In the genomic region with DNA sequence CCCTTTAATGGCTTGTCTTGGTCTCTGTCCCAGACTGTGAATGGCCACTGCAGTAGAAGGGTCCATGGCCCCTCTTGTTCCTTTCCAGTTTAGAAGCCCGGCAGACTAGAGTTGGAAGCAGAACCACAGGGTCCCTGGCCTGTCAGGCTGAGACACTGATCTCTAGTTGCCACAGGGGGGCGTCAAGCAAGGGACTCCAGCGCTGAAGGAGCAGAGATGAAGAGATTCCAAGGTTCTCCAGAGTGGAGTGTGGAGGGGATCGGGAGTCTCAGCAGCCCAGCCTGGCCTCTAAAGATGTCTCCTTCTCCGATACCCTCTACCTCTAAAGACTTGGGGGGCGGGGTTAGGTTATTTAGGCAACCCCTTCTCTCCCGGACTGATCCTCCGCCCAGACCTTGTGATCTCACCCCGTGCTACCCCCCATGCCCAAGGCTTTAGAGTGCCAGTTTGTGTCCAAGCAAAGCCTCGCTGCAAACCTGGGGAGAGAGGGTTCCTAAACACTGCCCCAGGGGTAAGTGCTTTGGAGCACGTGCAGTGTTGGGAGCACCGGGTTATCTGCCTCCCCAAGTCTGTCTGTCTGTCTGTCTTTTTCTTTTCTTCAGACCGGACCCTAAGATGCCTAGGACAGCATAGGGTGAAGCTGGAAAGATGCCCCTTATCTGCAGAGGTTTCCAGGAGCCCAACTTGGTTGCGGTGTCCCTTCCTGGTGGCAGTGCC, we compare ENCODE assay signal across 7 mouse cellular contexts. TPM values are rescaled to one million over a fixed set of nuclear protein-coding genes. Genes with fewer than 3 reads are reported as not detected.
DNase-seq lines count a peak whose midpoint lies in the region; ATAC-seq and TF ChIP-seq lines count a peak whose summit lies in the region.

No protein-coding gene starts in this region.

- H3K4me3 ChIP-seq in left cerebral cortex, adult 2 months = peak overlapping the region; percentile 24; the same call in 1 of the 2 replicates
- peak overlapping the region; percentile 45 for H3K4me3 ChIP-seq in embryonic facial prominence, embryonic 11.5 days (ENCODE audit: low read depth, low read length)
- H3K4me3 ChIP-seq in hindbrain, embryonic 16.5 days (ENCODE audit: low read length) = peak overlapping the region; percentile 62
- H3K4me3 ChIP-seq in midbrain, postnatal 0 days (ENCODE audit: low read depth, low read length) = peak overlapping the region; percentile 63

- peak; percentile 55 for TF ChIP-seq CTCF in left cerebral cortex, adult 2 months (IDR thresholded peaks at IDR 0.05)
- peak; percentile 79 for TF ChIP-seq CTCF in midbrain, postnatal 0 days (IDR thresholded peaks at IDR 0.05)

- intact Hi-C loops in left cerebral cortex, adult 2 months (cut with DNase I) = no loop called here

- peak overlapping the region; percentile 98 for H3K4me2 ChIP-seq in embryonic facial prominence, embryonic 11.5 days (ENCODE audit: low read depth, low read length)
- H3K4me2 ChIP-seq in hindbrain, embryonic 16.5 days (ENCODE audit: low read length) = peak overlapping the region; percentile 96
- H3K4me2 ChIP-seq in midbrain, postnatal 0 days (ENCODE audit: low read depth, low read length, poor library complexity, severe bottlenecking) = peak overlapping the region; percentile 68

- WGBS in embryonic facial prominence, embryonic 11.5 days = 4% methylated on average over 14 of the region's 14 CpGs
- 2% methylated on average over 14 of the region's 14 CpGs for WGBS in hindbrain, embryonic 16.5 days
- WGBS in midbrain, postnatal 0 days = 5% methylated on average over 14 of the region's 14 CpGs

- H3K27me3 ChIP-seq in embryonic facial prominence, embryonic 11.5 days (ENCODE audit: control insufficient read depth, insufficient read depth, low read length) = peaks cover 34% of the 10 kb centered on the region
- H3K27me3 ChIP-seq in hindbrain, embryonic 16.5 days (replicated peaks; ENCODE audit: control insufficient read depth, insufficient read depth, low read length) = peaks cover 39% of the 10 kb centered on the region
- H3K27me3 ChIP-seq in midbrain, postnatal 0 days (ENCODE audit: insufficient read depth, low read length) = peaks cover 11% of the 10 kb centered on the region; the same call in 1 of the 2 replicates

- peak in 1 of 2 experiments; percentile 40 for DNase-seq in left cerebral cortex, adult 2 months (ENCODE audit: extremely low spot score in 1 of 2, low spot score in 2 of 2)
- no peak for DNase-seq in left cerebral cortex, adult 8-10 months (ENCODE audit: low spot score in 2 of 2)
- peak; percentile 61 for DNase-seq in embryonic facial prominence, embryonic 11.5 days (ENCODE audit: low spot score)
- peak; percentile 78 for DNase-seq in midbrain, postnatal 0 days (ENCODE audit: low spot score)
- DNase-seq in cerebellum, adult 18-20 months = no peak
- DNase-seq in adrenal gland, adult 2 months = no peak

- no peak overlapping the region for H3K27ac ChIP-seq in left cerebral cortex, adult 2 months
- H3K27ac ChIP-seq in embryonic facial prominence, embryonic 11.5 days (replicated peaks; ENCODE audit: low read depth, low read length) = no peak overlapping the region
- no peak overlapping the region; the same call in 1 of the 2 replicates for H3K27ac ChIP-seq in hindbrain, embryonic 16.5 days (ENCODE audit: low read depth, low read length)
- H3K27ac ChIP-seq in midbrain, postnatal 0 days (ENCODE audit: low read depth, low read length) = no peak overlapping the region

- no peak for ATAC-seq in embryonic facial prominence, embryonic 11.5 days (replicated peaks; ENCODE audit: insufficient number of reproducible peaks, low FRiP score, low TSS enrichment, low read depth)
- ATAC-seq in hindbrain, embryonic 16.5 days = 0 out of 2 replicates have a peak, but pooled peaks have one; percentile 9
- ATAC-seq in midbrain, postnatal 0 days (ENCODE audit: low FRiP score) = 0 out of 2 replicates have a peak, but pooled peaks have one; percentile 4

- no peaks in the 10 kb centered on the region for H3K9me3 ChIP-seq in embryonic facial prominence, embryonic 11.5 days (replicated peaks; ENCODE audit: control insufficient read depth, low read length)
- H3K9me3 ChIP-seq in hindbrain, embryonic 16.5 days (ENCODE audit: control insufficient read depth, low read length) = no peaks in the 10 kb centered on the region
- H3K9me3 ChIP-seq in midbrain, postnatal 0 days (ENCODE audit: low read length) = no peaks in the 10 kb centered on the region

- H3K4me1 ChIP-seq in embryonic facial prominence, embryonic 11.5 days (ENCODE audit: control insufficient read depth, insufficient read depth, low read length) = peaks cover 17% of the 10 kb centered on the region
- H3K4me1 ChIP-seq in hindbrain, embryonic 16.5 days (ENCODE audit: control insufficient read depth, insufficient read depth, low read depth, low read length) = peaks cover 29% of the 10 kb centered on the region
- peaks cover 5% of the 10 kb centered on the region; the same call in 1 of the 2 replicates for H3K4me1 ChIP-seq in midbrain, postnatal 0 days (ENCODE audit: insufficient read depth, low read length)

- no peak overlapping the region for H3K9ac ChIP-seq in embryonic facial prominence, embryonic 11.5 days (replicated peaks; ENCODE audit: low read length)
- peak overlapping the region; percentile 73 for H3K9ac ChIP-seq in hindbrain, embryonic 16.5 days (ENCODE audit: low read depth, low read length)
- peak overlapping the region; percentile 77 for H3K9ac ChIP-seq in midbrain, postnatal 0 days (replicated peaks; ENCODE audit: low read length, poor library complexity, severe bottlenecking)

- no peaks in the 10 kb centered on the region for H3K36me3 ChIP-seq in embryonic facial prominence, embryonic 11.5 days (replicated peaks; ENCODE audit: control insufficient read depth, insufficient read depth, low read depth, low read length)
- no peaks in the 10 kb centered on the region for H3K36me3 ChIP-seq in hindbrain, embryonic 16.5 days (ENCODE audit: control insufficient read depth, insufficient read depth, low read length)
- H3K36me3 ChIP-seq in midbrain, postnatal 0 days (ENCODE audit: insufficient read depth, low read length) = no peaks in the 10 kb centered on the region

RNA-seq across cellular contexts. Expression of a gene that starts 2.7 kb away (rescaled TPM):
- 1 to 10 TPM; 4.9 to 5.2 TPM for total RNA-seq in left cerebral cortex, adult 2 months (2021)
- 1 to 10 TPM; 4.8 to 5.7 (median 5.1) TPM for total RNA-seq in left cerebral cortex, adult 8-10 months (2022)
- polyA plus RNA-seq in embryonic facial prominence, embryonic 11.5 days (2014; fragmentation: Nextera tagmentation; extraction: Ambion mirVana) = 1.8 and 2.6 TPM in 2 replicates
- polyA plus RNA-seq in hindbrain, embryonic 16.5 days (2015; fragmentation: Nextera tagmentation; extraction: Ambion mirVana) = 2.5 and 3.8 TPM in 2 replicates
- total RNA-seq in midbrain, postnatal 0 days (2014; rRNA removed) = 24.1 and 26.5 TPM in 2 replicates
- polyA plus RNA-seq in midbrain, postnatal 0 days (2015; fragmentation: Nextera tagmentation; extraction: Ambion mirVana) = 1.9 and 2.4 TPM in 2 replicates
- total RNA-seq in adrenal gland, adult 2 months (2021) = 1 to 10 TPM; 6.1 to 9.5 TPM
- polyA plus RNA-seq in adrenal gland, adult 2 months (2012; rRNA removed) = 11.8 and 17.0 TPM in 2 replicates

RNA-seq across cellular contexts. Expression of a gene that starts 36.8 kb away (rescaled TPM):
- total RNA-seq in left cerebral cortex, adult 2 months (2021) = 1 to 10 TPM; 4.7 to 4.9 TPM
- total RNA-seq in left cerebral cortex, adult 8-10 months (2022) = 1 to 10 TPM; 1.8 to 8.5 (median 4.9) TPM
- 0.18 and 0.31 TPM in 2 replicates for polyA plus RNA-seq in embryonic facial prominence, embryonic 11.5 days (2014; fragmentation: Nextera tagmentation; extraction: Ambion mirVana)
- polyA plus RNA-seq in hindbrain, embryonic 16.5 days (2015; fragmentation: Nextera tagmentation; extraction: Ambion mirVana) = 2.2 and 2.6 TPM in 2 replicates
- total RNA-seq in midbrain, postnatal 0 days (2014; rRNA removed) = 3.6 and 5.2 TPM in 2 replicates
- polyA plus RNA-seq in midbrain, postnatal 0 days (2015; fragmentation: Nextera tagmentation; extraction: Ambion mirVana) = 2.3 and 2.5 TPM in 2 replicates
- total RNA-seq in adrenal gland, adult 2 months (2021) = 10 to 100 TPM; 23.2 to 24.5 TPM
- 27.0 and 52.0 TPM in 2 replicates for polyA plus RNA-seq in adrenal gland, adult 2 months (2012; rRNA removed)

Comparison
In these comparisons a context has a peak if more than half of its experiments do, and no peak if none do; other contexts are left out.
1. DNase-seq: peak in embryonic facial prominence, embryonic 11.5 days (single experiment) and midbrain, postnatal 0 days (single experiment); none in left cerebral cortex, adult 8-10 months (0 of 2), cerebellum, adult 18-20 months (0 of 2) and adrenal gland, adult 2 months (single experiment).
2. Peak in every context shown above with its lines, with median percentiles within 50 percentile points of each other: H3K4me3 ChIP-seq and H3K4me2 ChIP-seq.